Mouse (Mus musculus) forebrain, postnatal 0 days (tissue): ENCODE measurements around the gene Noc2l. TPM values are rescaled to one million over a fixed set of nuclear protein-coding genes. Genes with fewer than 3 reads are reported as not detected.

Experiments
- ATAC-seq: fragments of 200-750 bp; cut with Nextera tagmentation; 2 replicates; pipeline ENCODE4 v1.8.0; 2017; ENCODE audit warnings: mild to moderate bottlenecking, moderate library complexity
- DNase-seq: peaks from one replicate; pipeline ENCODE4 v3.0.0-alpha.2; 2015
- H3K27ac ChIP-seq: fragments of 300-500 bp; sonication (generic); 2 replicates; pipeline ENCODE4 v1.5.1; 2014; ENCODE audit warnings: low read depth, mild to moderate bottlenecking, antibody characterized with exemption, low read length, moderate library complexity, mixed read lengths
- H3K27me3 ChIP-seq: fragments of 300-500 bp; sonication (generic); 2 replicates; pipeline ENCODE4 v1.6.1; 2014; ENCODE audit warnings: mild to moderate bottlenecking, low read length, mixed read lengths; ENCODE audit not compliant: insufficient read depth
- H3K36me3 ChIP-seq: fragments of 300-500 bp; sonication (generic); 2 replicates; pipeline ENCODE4 v1.6.1; 2014; ENCODE audit warnings: mild to moderate bottlenecking, moderate library complexity; ENCODE audit not compliant: insufficient read depth
- H3K4me1 ChIP-seq: fragments of 300-500 bp; sonication (generic); 2 replicates; pipeline ENCODE4 v1.6.1; 2014; ENCODE audit warnings: antibody characterized with exemption; ENCODE audit not compliant: insufficient read depth
- H3K4me2 ChIP-seq: fragments of 300-500 bp; sonication (generic); 2 replicates; pipeline ENCODE4 v1.6.1; 2014; ENCODE audit warnings: low read depth, mild to moderate bottlenecking, moderate library complexity
- H3K4me3 ChIP-seq: fragments of 300-500 bp; sonication (generic); 2 replicates; pipeline ENCODE4 v1.5.1; 2014; ENCODE audit warnings: low read depth, low read length, mixed read lengths
- H3K9ac ChIP-seq: fragments of 300-500 bp; sonication (generic); 2 replicates; pipeline ENCODE4 v1.6.1; 2014; ENCODE audit warnings: mild to moderate bottlenecking
- H3K9me3 ChIP-seq: fragments of 300-500 bp; sonication (generic); 2 replicates; pipeline ENCODE4 v1.6.1; 2016; ENCODE audit warnings: low read length
- CTCF ChIP-seq: sonication (generic); IDR thresholded peaks from 2 replicates; pipeline ENCODE4 v1.5.1; 2016; ENCODE audit warnings: antibody characterized with exemption, control low read depth, low read depth
- WGBS: fragments of 180-500 bp; shearing (Covaris S2); extraction: QIAGEN DNeasy Blood & Tissue Kit; methylation state at CpG from one replicate; pipeline ENCODE4 v1.1.7; 2014; 5-methylcytosine and 5-hydroxymethylcytosine counted together
- polyA plus RNA-seq: library from polyadenylated mRNA; unstranded; fragments of >200 nt; fragmentation: Nextera tagmentation; extraction: Ambion mirVana; gene quantifications from 2 replicates; pipeline ENCODE4 v1.2.1, GENCODE M21; 2015
- total RNA-seq: library from RNA; depleted of rRNA; stranded (reverse); fragments of >200 nt; gene quantifications from 2 replicates; pipeline ENCODE4 v1.2.3, GENCODE M21; 2014

Gene Noc2l
- total and polyA plus RNA-seq, 2 experiments from 2014 or later, result 52.9 to 80.7 TPM

DNA sequence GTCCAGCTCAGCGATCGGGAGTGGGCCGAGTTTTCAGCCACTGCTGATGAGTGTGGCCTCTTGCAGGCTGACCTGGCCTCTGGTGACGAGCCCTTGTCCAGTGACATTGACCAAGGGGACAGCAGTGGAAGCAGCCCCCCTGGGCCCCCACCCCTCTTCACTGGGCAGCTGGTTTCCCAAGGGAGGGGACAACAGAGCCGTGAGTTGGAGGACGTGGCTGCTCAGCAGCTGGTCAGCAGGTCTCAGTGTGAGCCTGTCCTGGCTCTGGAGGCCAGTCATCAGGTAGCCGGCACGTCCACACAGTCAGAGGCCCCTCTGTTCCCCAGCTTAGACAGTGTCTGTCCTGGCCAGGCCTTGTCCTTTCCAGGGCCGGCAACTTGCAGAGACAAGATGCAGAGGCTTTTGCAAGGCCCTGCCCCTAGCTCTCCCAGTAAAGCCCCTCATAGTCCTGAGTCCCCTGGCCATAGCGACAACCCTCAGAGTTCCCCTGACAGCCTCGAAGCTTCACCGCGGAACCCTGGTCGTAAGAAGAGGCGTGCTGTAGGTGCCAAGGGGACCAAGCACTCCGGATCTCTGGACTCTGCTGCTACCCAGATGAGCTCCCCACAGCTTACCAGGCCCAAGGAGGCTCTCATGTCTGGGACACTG is 18.7 kb upstream of the Noc2l start:
- no peak for TF ChIP-seq CTCF
- Histone ChIP-seq H3K36me3 (peaks cover 10% of the 10 kb centered on the region), H3K9me3 (no peaks in the 10 kb centered on the region), H3K4me3 (no peak overlapping the region), H3K4me2 (no peak overlapping the region), H3K4me1 (no peaks in the 10 kb centered on the region), H3K27me3 (no peaks in the 10 kb centered on the region), H3K27ac (no peak overlapping the region), H3K9ac (no peak overlapping the region)
- no peak for DNase-seq
- 87% methylated on average over 16 of the region's 16 CpGs for WGBS
- no peak for ATAC-seq

DNA sequence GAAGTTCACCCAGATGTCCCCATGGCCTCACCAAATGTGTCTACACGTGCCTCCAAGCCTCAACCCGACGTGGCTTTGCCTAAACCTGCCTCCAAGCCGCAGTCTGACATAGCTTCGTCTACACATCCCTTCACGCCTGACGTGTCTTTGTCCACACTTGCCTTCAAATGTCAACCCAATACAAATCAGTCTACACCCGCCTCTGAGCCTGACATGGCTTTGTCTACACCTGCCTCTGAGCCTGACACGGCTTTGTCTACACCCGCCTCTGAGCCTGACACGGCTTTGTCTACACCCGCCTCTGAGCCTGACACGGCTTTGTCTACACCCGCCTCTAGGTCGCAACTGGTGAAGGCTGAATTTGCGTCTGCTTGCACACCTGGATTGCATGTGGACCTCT is 18.0 kb upstream of the Noc2l start:
- TF ChIP-seq CTCF, result no peak
- H3K27me3 ChIP-seq, result no peaks in the 10 kb centered on the region
- DNase-seq (no peak), ATAC-seq (no peak)
- no peak overlapping the region for H3K4me2 ChIP-seq
- H3K4me3 ChIP-seq, result no peak overlapping the region
- H3K9me3 ChIP-seq, result no peaks in the 10 kb centered on the region
- no peak overlapping the region for H3K9ac ChIP-seq
- no peak overlapping the region for H3K27ac ChIP-seq
- H3K4me1 ChIP-seq, result no peaks in the 10 kb centered on the region
- peaks cover 10% of the 10 kb centered on the region for H3K36me3 ChIP-seq
- 82% methylated on average over 15 of the region's 16 CpGs for WGBS

DNA sequence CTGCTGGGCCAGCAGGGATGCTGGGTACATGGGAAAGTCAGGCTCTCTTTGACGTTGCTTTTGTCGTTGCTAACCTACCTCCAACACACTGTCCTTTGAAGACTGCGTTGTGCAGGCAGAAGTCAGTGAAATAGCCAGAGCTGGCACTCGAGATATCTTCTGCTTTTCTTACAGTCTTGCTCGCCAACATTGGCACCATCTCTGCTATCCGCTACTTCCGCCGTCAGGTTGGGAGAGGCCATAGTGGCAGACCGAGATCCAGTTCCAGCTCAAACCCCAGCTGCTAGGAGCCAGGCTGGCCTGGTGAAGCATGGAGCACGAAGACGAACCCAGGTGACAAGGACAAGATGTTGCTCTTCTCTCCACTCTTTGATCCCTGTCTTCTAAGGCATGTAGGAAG is 15.9 kb upstream of the Noc2l start:
- H3K36me3 ChIP-seq, result peaks cover 10% of the 10 kb centered on the region
- 86% methylated on average over 11 of the region's 11 CpGs for WGBS
- H3K4me1 ChIP-seq, result no peaks in the 10 kb centered on the region
- no peak overlapping the region for H3K27ac ChIP-seq
- no peaks in the 10 kb centered on the region for H3K9me3 ChIP-seq
- H3K4me2 ChIP-seq, result no peak overlapping the region
- no peak for DNase-seq
- no peak overlapping the region for H3K4me3 ChIP-seq
- no peak for ATAC-seq
- no peak overlapping the region for H3K9ac ChIP-seq
- no peaks in the 10 kb centered on the region for H3K27me3 ChIP-seq
- no peak for TF ChIP-seq CTCF

DNA sequence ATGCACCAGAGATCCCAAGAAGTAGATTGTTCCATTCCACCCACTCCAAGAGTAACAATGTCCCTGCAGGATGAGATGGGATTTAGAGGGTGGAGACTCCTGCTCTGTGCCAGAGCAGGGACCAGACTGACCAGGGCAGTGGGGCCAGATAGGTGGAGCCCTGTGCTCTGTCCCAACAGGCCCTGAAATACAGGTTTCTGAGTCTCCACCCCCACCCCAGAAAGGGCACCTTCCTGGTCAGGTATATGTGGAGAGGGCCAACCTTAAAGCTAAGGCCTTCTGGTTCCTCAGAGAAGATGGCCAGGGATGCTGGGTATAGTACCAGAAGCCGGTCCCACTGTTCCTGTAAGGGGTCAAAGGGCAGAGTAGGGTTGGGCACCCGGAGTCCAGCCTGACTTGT is 11.5 kb upstream of the Noc2l start:
- Histone ChIP-seq H3K4me3 (no peak overlapping the region), H3K27ac (no peak overlapping the region), H3K36me3 (peaks cover 15% of the 10 kb centered on the region), H3K4me1 (no peaks in the 10 kb centered on the region), H3K9me3 (no peaks in the 10 kb centered on the region), H3K9ac (no peak overlapping the region), H3K27me3 (no peaks in the 10 kb centered on the region), H3K4me2 (no peak overlapping the region)
- 96% methylated on average over 2 of the region's 2 CpGs for WGBS
- DNase-seq (no peak), ATAC-seq (no peak)
- no peak for TF ChIP-seq CTCF

DNA sequence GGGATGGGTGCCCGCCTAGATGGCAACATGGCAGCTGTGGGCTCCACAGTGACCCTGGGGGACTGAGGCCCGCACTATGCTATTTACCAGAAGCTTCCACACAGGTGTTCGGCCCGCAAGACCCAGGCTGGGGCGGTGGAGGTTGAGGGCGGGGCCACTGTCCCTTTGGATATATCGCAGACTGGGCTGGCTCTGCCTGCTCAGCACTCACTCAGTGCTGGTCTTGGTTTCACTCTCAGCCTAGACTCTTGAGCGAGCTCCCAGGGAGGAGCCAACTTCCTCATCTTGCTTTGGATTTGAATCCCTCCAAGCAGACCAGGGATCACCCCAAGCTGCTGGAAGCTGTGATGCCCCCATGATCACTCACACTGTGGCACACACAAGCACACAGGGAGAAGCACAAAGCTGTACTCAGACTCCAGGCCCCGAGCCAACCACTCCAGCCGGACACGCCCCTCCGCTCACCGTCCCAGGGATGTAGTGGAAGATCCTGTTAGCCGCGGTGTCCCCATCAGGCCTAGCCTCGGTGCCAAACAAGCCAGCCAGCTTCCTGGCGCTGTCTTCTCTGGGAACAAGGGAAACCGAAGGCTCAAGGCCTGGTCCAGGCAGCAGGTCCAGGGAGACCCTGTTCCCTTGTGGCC is 7.9 kb upstream of the Noc2l start:
- Histone ChIP-seq H3K9me3 (no peaks in the 10 kb centered on the region), H3K4me1 (no peaks in the 10 kb centered on the region), H3K27ac (no peak overlapping the region), H3K9ac (no peak overlapping the region), H3K36me3 (peaks cover 38% of the 10 kb centered on the region), H3K4me3 (no peak overlapping the region), H3K27me3 (no peaks in the 10 kb centered on the region), H3K4me2 (no peak overlapping the region)
- WGBS, result 37% methylated on average over 18 of the region's 18 CpGs
- no peak for TF ChIP-seq CTCF
- DNase-seq (no peak), ATAC-seq (no peak)

DNA sequence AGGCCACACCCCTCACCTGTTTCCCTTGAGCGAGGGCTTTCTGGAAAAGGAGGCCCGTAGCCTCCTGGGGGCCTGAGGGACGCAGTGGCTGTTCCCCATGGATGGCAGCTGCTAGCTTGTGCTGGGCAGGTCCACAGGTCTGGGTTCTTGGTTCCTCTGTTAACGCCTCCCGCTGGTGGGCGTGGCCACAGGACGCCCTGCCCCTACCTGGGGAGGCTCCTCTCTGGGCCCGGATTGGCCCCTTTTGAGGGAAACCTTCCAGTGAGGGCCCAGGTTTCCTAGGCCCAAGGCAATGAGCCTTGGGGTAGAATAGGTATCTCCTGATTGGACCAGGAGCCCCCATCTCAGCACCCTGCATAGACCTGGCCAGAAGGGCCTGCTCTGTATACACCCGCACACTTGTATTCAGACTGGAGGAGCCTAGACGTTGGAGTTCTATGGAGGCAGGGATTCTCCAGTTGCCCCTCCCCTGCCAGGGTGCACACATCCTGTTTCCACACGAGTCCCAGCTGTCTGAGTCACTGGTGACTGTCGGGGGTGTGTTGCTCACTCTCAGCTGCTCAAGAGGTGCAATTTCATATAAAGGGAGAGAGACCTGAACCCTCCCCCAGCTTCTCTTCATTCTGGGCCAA is 7.3 kb upstream of the Noc2l start:
- ATAC-seq, result no peak
- no peak for DNase-seq
- H3K9ac ChIP-seq, result no peak overlapping the region
- H3K9me3 ChIP-seq, result no peaks in the 10 kb centered on the region
- TF ChIP-seq CTCF, result no peak
- H3K4me3 ChIP-seq, result no peak overlapping the region
- H3K4me2 ChIP-seq, result no peak overlapping the region
- H3K4me1 ChIP-seq, result peaks cover 2% of the 10 kb centered on the region; the same call in 1 of the 2 replicates
- H3K27me3 ChIP-seq, result no peaks in the 10 kb centered on the region
- WGBS, result 24% methylated on average over 12 of the region's 12 CpGs
- no peak overlapping the region for H3K27ac ChIP-seq
- peaks cover 42% of the 10 kb centered on the region for H3K36me3 ChIP-seq

DNA sequence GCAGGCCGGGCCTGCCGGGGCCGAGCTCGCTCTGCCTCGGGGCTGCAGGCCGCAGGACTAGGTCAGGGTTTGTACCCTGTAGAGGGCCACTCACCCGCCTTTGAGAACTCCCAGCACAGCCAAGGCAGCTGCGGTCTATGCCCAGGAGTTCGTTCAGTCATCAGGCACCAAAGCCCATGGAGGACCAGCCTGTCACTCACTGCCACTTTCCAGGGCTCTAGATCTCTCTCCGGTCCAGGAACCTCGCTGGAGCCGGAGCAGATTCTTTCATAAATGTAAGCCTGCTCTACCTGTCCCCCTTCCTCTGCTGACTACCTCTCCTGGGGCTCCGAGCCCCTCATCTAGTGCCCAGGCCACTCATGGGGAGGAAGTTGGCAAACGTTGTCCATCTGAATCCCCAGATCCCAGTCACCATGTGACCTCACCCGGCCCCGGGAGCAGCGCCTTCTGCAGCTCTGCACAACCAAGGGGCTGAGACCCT is 1.7 kb upstream of the Noc2l start:
- ATAC-seq, result no peak
- TF ChIP-seq CTCF, result no peak
- WGBS, result 4% methylated on average over 17 of the region's 17 CpGs
- Histone ChIP-seq H3K9me3 (no peaks in the 10 kb centered on the region), H3K27ac (peak overlapping the region; percentile 87), H3K9ac (peak overlapping the region; percentile 67), H3K4me1 (peaks cover 8% of the 10 kb centered on the region; the same call in 1 of the 2 replicates), H3K4me2 (peak overlapping the region; percentile 87), H3K4me3 (peak overlapping the region; percentile 89), H3K27me3 (no peaks in the 10 kb centered on the region), H3K36me3 (peaks cover 54% of the 10 kb centered on the region)
- peak; percentile 36 for DNase-seq
